Mouse (Mus musculus) embryonic fibroblast, embryonic 13.5 days (primary cell): ENCODE data around the gene H3f3a.

Source experiments
- CTCF ChIP-seq: IDR thresholded peaks from 2 replicates; pipeline ENCODE4 v1.5.1; 2011; ENCODE audit warnings: mild to moderate bottlenecking, control low read depth, low read length, moderate library complexity, borderline replicate concordance; ENCODE audit not compliant: insufficient read depth
- POLR2A ChIP-seq: IDR thresholded peaks from 2 replicates; pipeline ENCODE4 v1.6.1; 2011; ENCODE audit warnings: low read depth, mild to moderate bottlenecking, control low read depth, low read length, moderate library complexity

DNA sequence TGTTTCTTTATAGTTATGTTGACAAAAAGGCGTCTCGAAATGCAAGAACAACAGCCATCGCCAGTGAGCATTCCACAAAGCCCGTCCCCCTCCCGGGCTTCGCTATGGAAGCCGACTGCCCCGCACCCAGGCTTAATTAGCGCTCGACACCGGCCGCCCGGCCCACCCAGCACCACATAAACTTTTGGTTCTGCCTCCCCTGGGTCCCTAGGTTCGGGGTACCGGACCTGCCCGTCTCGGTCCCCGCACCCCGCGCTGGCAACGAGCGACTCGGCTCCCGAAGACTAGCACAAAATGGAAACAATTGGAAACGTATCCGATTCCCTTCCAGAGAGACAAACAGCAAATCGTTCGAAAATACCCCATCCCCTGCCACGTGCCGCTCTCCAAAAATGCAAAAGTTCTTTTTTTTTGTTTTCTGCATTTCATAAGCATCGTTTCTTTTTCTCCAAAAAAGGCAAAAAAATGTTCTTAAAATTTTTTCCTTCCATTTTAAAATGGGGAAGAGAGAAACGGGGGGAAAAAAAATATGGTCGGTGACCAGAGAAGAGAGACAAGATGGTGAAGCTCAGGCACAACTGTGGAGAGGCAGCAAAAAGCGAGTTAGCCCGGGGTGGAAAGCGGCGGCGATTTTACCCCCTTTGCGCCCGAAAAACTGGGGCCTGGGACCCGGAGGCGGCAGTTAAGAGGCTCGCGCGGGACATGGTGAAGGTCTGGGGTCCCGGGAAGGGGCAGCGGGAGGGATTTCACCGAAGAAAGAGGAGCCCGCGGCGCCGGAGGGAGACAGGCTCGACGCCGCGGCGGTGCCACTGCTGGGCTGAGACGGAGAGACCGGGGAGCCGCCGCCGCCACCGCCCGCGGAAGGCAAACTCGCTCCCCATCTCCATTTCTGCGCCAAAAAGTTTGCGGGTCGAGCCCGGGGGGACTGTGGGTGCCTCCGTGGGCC lies 1.0 kb downstream of the H3f3a start:
- TF ChIP-seq CTCF = no peak
- no peak for TF ChIP-seq POLR2A
